Mouse (Mus musculus): Measurements from ENCODE around the gene Slmap.
"Not testable (repeated sequence)": the region's sequence is repeated elsewhere in the genome, so short reads cannot be mapped to it uniquely, and the experiment has no call there.

Gene Slmap

GRCm38 (mm10) chr14:26398508-26399160, 136.1 kb downstream of the Slmap start:
- DNase-seq (ENCODE audit: low read depth, low spot score): peak; percentile 85

- no peak for DNase-seq (ENCODE audit: low read depth, low spot score)
These were observed 142.9 kb downstream of the Slmap start for GRCm38 (mm10) chr14:26391866-26392265.

- DNase-seq (ENCODE audit: low read depth, low spot score): not testable (repeated sequence)
These were observed 145.8 kb downstream of the Slmap start for GRCm38 (mm10) chr14:26388961-26389360.

GRCm38 (mm10) chr14:26386999-26387398, 147.7 kb downstream of the Slmap start:
- DNase-seq (ENCODE audit: low read depth, low spot score): not testable (repeated sequence)

GRCm38 (mm10) chr14:26385659-26386058, 149.1 kb downstream of the Slmap start:
- peak; percentile 49 for DNase-seq (ENCODE audit: low read depth, low spot score)

GRCm38 (mm10) chr14:26379071-26379470, 155.7 kb downstream of the Slmap start:
- DNase-seq (ENCODE audit: low read depth, low spot score): peak; percentile 87

GRCm38 (mm10) chr14:26376652-26377051, 158.1 kb downstream of the Slmap start:
- peak; percentile 81 for DNase-seq (ENCODE audit: low read depth, low spot score)

Measured in ZHBTc4 (cell line).